In genomic region chr3:85197148-85197547, GRCm38 (mm10) we compare ENCODE assay signal across 19 mouse cellular contexts.
"Had no signal": no experiment of that assay in that cellular context is flagged by ENCODE, and none has a peak within 500 bp of the region (broad histone marks: within the 10 kb centered on the region; RNA-seq: fewer than 3 reads in every experiment).

No protein-coding gene starts in this region.

- H3K27me3 ChIP-seq: limb, embryonic 13.5 days; liver, embryonic 15.5 days; midbrain, embryonic 13.5 days; neural tube, embryonic 13.5 days had no signal

- H3K4me3 ChIP-seq: kidney, embryonic 15.5 days; limb, embryonic 10.5 days; limb, embryonic 13.5 days; liver, embryonic 15.5 days; midbrain, embryonic 10.5 days; midbrain, embryonic 13.5 days; myocyte; neural tube, embryonic 13.5 days had no signal

- ATAC-seq: midbrain, embryonic 13.5 days; midbrain, embryonic 16.5 days had no signal

- H3K36me3 ChIP-seq: kidney, embryonic 15.5 days; limb, embryonic 10.5 days; limb, embryonic 13.5 days; liver, embryonic 15.5 days; midbrain, embryonic 10.5 days; midbrain, embryonic 13.5 days; neural tube, embryonic 13.5 days had no signal

- DNase-seq: kidney, adult 11 months; kidney, adult 8-10 months; kidney, postnatal 10 days; kidney, postnatal 36 days; liver; lung, adult 2 months; lung, postnatal 14 days; lung, postnatal 4 days; thymus, adult 18-20 months; thymus, postnatal 36 days had no signal

- H3K9me3 ChIP-seq: kidney, embryonic 15.5 days; limb, embryonic 10.5 days; limb, embryonic 13.5 days; liver, embryonic 15.5 days; midbrain, embryonic 10.5 days; midbrain, embryonic 13.5 days; neural tube, embryonic 13.5 days had no signal

- H3K4me1 ChIP-seq: kidney, embryonic 15.5 days; limb, embryonic 13.5 days; liver, embryonic 15.5 days had no signal

- H3K27ac ChIP-seq: kidney, embryonic 15.5 days; limb, embryonic 10.5 days; limb, embryonic 13.5 days; liver, embryonic 15.5 days; midbrain, embryonic 10.5 days; midbrain, embryonic 13.5 days; neural tube, embryonic 13.5 days had no signal

- H3K4me2 ChIP-seq: kidney, embryonic 15.5 days; limb, embryonic 13.5 days; liver, embryonic 15.5 days; midbrain, embryonic 13.5 days; neural tube, embryonic 13.5 days had no signal

- H3K9ac ChIP-seq: kidney, embryonic 15.5 days; limb, embryonic 13.5 days; liver, embryonic 15.5 days; midbrain, embryonic 13.5 days; neural tube, embryonic 13.5 days had no signal
